Mouse (Mus musculus): ENCODE measurements at regions not wholly inside any gene's neighbourhood (a gene's known extent, or its start where the extent isn't known, plus 50 kb on each side); places are given as distances from the start of the nearest gene placed in this dataset.

- 50% methylated on average over 7 of the region's 7 CpGs for WGBS
- no peak for TF ChIP-seq CTCF (IDR thresholded peaks at IDR 0.05; ENCODE audit: insufficient read depth, low read length)
- TF ChIP-seq POLR2A (IDR thresholded peaks at IDR 0.05; ENCODE audit: borderline replicate concordance, extremely low read depth, low read depth, low read length), result no peak
- Histone ChIP-seq H3K4me3 (replicated peaks; ENCODE audit: extremely low read depth, low read depth, low read length) (no peak overlapping the region), H3K4me1 (ENCODE audit: control insufficient read depth, insufficient read depth, low read length) (no peaks in the 10 kb centered on the region)
- DNase-seq, result peak; percentile 34
Measured at GRCm38 (mm10) chr12:9915726-9916140, 345.8 kb downstream of the Osr1 start.

GRCm38 (mm10) chr12:9918026-9918425 is 348.1 kb downstream of the Osr1 start:
- H3K4me3 ChIP-seq (replicated peaks; ENCODE audit: extremely low read depth, low read depth, low read length), result no peak overlapping the region
- 62% methylated on average over 4 of the region's 4 CpGs for WGBS
- no peak for TF ChIP-seq CTCF (IDR thresholded peaks at IDR 0.05; ENCODE audit: insufficient read depth, low read length)
- no peak for TF ChIP-seq POLR2A (IDR thresholded peaks at IDR 0.05; ENCODE audit: borderline replicate concordance, extremely low read depth, low read depth, low read length)
- no peaks in the 10 kb centered on the region for H3K4me1 ChIP-seq (ENCODE audit: control insufficient read depth, insufficient read depth, low read length)
- DNase-seq, result no peak

- 51% methylated on average over 3 of the region's 3 CpGs for WGBS
- H3K4me1 ChIP-seq (ENCODE audit: control insufficient read depth, insufficient read depth, low read length), result no peaks in the 10 kb centered on the region
Measured at GRCm38 (mm10) chr12:9919007-9919406, 349.1 kb downstream of the Osr1 start.

GRCm38 (mm10) chr12:9919433-9919832 is 349.5 kb downstream of the Osr1 start:
- no peak for DNase-seq
- Histone ChIP-seq H3K4me1 (ENCODE audit: control insufficient read depth, insufficient read depth, low read length) (no peaks in the 10 kb centered on the region), H3K4me3 (replicated peaks; ENCODE audit: extremely low read depth, low read depth, low read length) (no peak overlapping the region)
- no peak for TF ChIP-seq POLR2A (IDR thresholded peaks at IDR 0.05; ENCODE audit: borderline replicate concordance, extremely low read depth, low read depth, low read length)
- TF ChIP-seq CTCF (IDR thresholded peaks at IDR 0.05; ENCODE audit: insufficient read depth, low read length), result no peak
- 79% methylated on average over 4 of the region's 4 CpGs for WGBS

More at GRCm38 (mm10) chr12:9919007-9919406, 349.1 kb downstream of the Osr1 start:
- no peak overlapping the region for H3K4me3 ChIP-seq (replicated peaks; ENCODE audit: extremely low read depth, low read depth, low read length)
- TF ChIP-seq POLR2A (IDR thresholded peaks at IDR 0.05; ENCODE audit: borderline replicate concordance, extremely low read depth, low read depth, low read length) (no peak), CTCF (IDR thresholded peaks at IDR 0.05; ENCODE audit: insufficient read depth, low read length) (no peak)
- DNase-seq, result no peak

GRCm38 (mm10) chr12:9920401-9920800 is 350.5 kb downstream of the Osr1 start:
- Histone ChIP-seq H3K4me3 (replicated peaks; ENCODE audit: extremely low read depth, low read depth, low read length) (no peak overlapping the region), H3K4me1 (ENCODE audit: control insufficient read depth, insufficient read depth, low read length) (no peaks in the 10 kb centered on the region)
- no peak for TF ChIP-seq POLR2A (IDR thresholded peaks at IDR 0.05; ENCODE audit: borderline replicate concordance, extremely low read depth, low read depth, low read length)
- TF ChIP-seq CTCF (IDR thresholded peaks at IDR 0.05; ENCODE audit: insufficient read depth, low read length), result no peak
- 60% methylated on average over 2 of the region's 2 CpGs for WGBS
- DNase-seq, result no peak

- 67% methylated on average over 2 of the region's 2 CpGs for WGBS
- Histone ChIP-seq H3K4me1 (ENCODE audit: control insufficient read depth, insufficient read depth, low read length) (no peaks in the 10 kb centered on the region), H3K4me3 (replicated peaks; ENCODE audit: extremely low read depth, low read depth, low read length) (no peak overlapping the region)
- TF ChIP-seq CTCF (IDR thresholded peaks at IDR 0.05; ENCODE audit: insufficient read depth, low read length), result no peak
- TF ChIP-seq POLR2A (IDR thresholded peaks at IDR 0.05; ENCODE audit: borderline replicate concordance, extremely low read depth, low read depth, low read length), result no peak
- no peak for DNase-seq
Measured at GRCm38 (mm10) chr12:9921591-9922198, 351.8 kb downstream of the Osr1 start.

- no peaks in the 10 kb centered on the region for H3K4me1 ChIP-seq (ENCODE audit: control insufficient read depth, insufficient read depth, low read length)
- whole genome bisulfite sequencing, result 62% methylated on average over 3 of the region's 3 CpGs
- TF ChIP-seq POLR2A (IDR thresholded peaks at IDR 0.05; ENCODE audit: borderline replicate concordance, extremely low read depth, low read depth, low read length) (no peak), CTCF (IDR thresholded peaks at IDR 0.05; ENCODE audit: insufficient read depth, low read length) (no peak)
- no peak for DNase-seq
- H3K4me3 ChIP-seq (replicated peaks; ENCODE audit: extremely low read depth, low read depth, low read length), result no peak overlapping the region
Measured at GRCm38 (mm10) chr12:9924561-9924960, 354.6 kb downstream of the Osr1 start.

GRCm38 (mm10) chr12:9934158-9934557 is 364.2 kb downstream of the Osr1 start:
- TF ChIP-seq POLR2A (IDR thresholded peaks at IDR 0.05; ENCODE audit: borderline replicate concordance, extremely low read depth, low read depth, low read length) (no peak), CTCF (IDR thresholded peaks at IDR 0.05; ENCODE audit: insufficient read depth, low read length) (no peak)
- Histone ChIP-seq H3K4me3 (replicated peaks; ENCODE audit: extremely low read depth, low read depth, low read length) (no peak overlapping the region), H3K4me1 (ENCODE audit: control insufficient read depth, insufficient read depth, low read length) (no peaks in the 10 kb centered on the region)
- WGBS, result 68% methylated on average over 3 of the region's 3 CpGs
- no peak for DNase-seq

- 73% methylated on average over 1 of the region's 1 CpGs for WGBS
- DNase-seq, result no peak
- no peaks in the 10 kb centered on the region for H3K4me1 ChIP-seq (ENCODE audit: control insufficient read depth, insufficient read depth, low read length)
- TF ChIP-seq CTCF (IDR thresholded peaks at IDR 0.05; ENCODE audit: insufficient read depth, low read length), result no peak
- no peak for TF ChIP-seq POLR2A (IDR thresholded peaks at IDR 0.05; ENCODE audit: borderline replicate concordance, extremely low read depth, low read depth, low read length)
- H3K4me3 ChIP-seq (replicated peaks; ENCODE audit: extremely low read depth, low read depth, low read length), result no peak overlapping the region
Measured at GRCm38 (mm10) chr12:9941357-9941756, 371.4 kb downstream of the Osr1 start.

GRCm38 (mm10) chr12:9941823-9942222 is 371.9 kb downstream of the Osr1 start:
- Histone ChIP-seq H3K4me1 (ENCODE audit: control insufficient read depth, insufficient read depth, low read length) (no peaks in the 10 kb centered on the region), H3K4me3 (replicated peaks; ENCODE audit: extremely low read depth, low read depth, low read length) (no peak overlapping the region)
- WGBS, result 87% methylated on average over 3 of the region's 3 CpGs
- no peak for DNase-seq
- no peak for TF ChIP-seq CTCF (IDR thresholded peaks at IDR 0.05; ENCODE audit: insufficient read depth, low read length)
- no peak for TF ChIP-seq POLR2A (IDR thresholded peaks at IDR 0.05; ENCODE audit: borderline replicate concordance, extremely low read depth, low read depth, low read length)
